Mouse (Mus musculus): ENCODE measurements around the gene Brf1.

Gene Brf1

GRCm38 (mm10) chr12:112943669-112944068 is 56.8 kb downstream of the Brf1 start:
- DNase-seq (ENCODE audit: low read depth, low spot score) = no peak
- Histone ChIP-seq H3K36me3 (ENCODE audit: control insufficient read depth, insufficient read depth, low read length, poor library complexity, severe bottlenecking) (no peaks in the 10 kb centered on the region), H3K27me3 (ENCODE audit: control insufficient read depth, insufficient read depth, low read length, poor library complexity, severe bottlenecking) (no peaks in the 10 kb centered on the region)

DNA sequence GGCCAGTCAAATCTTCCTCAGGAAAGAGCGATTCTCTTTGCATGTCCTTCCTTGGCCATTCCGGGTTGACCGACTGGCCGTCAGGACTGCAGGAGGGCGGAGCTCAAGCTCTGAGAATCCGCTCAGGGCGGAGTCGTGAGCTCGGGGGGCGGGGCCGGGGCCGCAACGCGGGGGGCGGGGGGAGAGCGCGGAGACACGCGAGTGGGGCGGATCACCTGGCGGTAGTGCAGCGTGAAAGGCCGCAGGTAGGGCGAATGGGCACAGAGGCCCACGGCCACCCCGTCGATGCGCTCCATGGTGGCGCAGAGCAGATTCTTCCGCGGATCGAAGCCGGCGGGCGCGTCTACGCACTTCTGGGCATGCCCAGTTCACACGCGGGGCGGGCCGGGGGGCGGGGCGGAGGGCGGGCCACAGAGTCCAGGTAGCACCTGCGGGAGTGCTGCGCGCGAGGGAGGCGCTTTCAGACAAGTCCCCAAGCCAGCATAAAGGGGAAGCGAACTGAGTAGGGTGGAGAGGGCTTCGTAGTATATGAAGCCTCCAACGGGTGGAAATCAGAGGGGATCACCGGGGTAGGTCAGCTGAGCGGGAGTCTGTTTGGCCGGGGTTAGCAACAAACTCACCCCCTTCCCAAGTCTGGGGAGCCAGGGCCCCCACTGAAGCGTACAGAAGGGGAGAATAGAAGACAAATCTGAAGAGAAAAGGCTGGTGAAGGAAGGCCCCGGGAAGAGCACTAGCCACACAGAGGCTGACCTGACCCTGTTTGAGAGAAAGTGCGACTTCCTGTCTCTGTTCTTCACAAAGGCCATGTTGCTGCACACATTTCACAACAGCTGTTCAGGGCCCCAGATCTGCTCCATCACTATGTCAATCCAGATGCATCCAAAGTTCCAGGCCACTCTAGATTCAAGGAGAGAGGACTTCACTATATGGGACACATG is 58.5 kb downstream of the Brf1 start, which contains the start of gene Nudt14:
Gene Nudt14 (minus strand): TSS at position 349 of the 938 bp plus-strand sequence.
- no peaks in the 10 kb centered on the region for H3K27me3 ChIP-seq (ENCODE audit: control insufficient read depth, insufficient read depth, low read length, poor library complexity, severe bottlenecking)
- H3K36me3 ChIP-seq (ENCODE audit: control insufficient read depth, insufficient read depth, low read length, poor library complexity, severe bottlenecking) = no peaks in the 10 kb centered on the region
- DNase-seq (ENCODE audit: low read depth, low spot score) = peak; percentile 91

DNA sequence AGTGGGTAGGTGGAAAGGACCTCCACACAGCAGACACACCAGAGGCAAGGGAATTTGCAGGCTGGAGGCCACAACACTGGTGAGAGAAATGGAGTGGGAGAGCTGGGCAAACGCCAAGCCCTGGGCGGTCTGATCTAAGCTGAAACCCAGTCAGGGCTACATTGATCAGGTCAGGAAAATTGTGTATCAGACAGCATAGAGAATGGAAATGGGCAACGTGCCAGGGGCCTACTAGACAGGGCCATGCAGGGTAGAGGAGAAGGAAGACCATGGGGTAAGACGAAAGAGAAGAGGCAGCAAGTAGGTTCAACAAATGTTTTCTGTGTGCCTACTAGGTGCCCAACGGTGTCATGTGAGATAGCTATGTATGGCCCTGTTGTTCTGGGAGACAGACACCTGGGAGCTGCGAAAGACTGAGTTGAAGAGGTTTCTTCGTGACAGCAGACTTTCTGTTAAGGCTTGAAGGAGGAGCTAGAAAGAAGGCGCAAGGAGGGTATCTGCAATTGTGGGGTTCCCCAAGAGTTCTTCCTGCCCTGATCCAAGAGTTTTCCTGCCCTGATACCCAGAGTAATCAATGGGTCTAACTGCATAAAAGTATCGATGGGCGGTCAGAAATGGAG is 59.2 kb downstream of the Brf1 start:
- H3K27me3 ChIP-seq (ENCODE audit: control insufficient read depth, insufficient read depth, low read length, poor library complexity, severe bottlenecking) = no peaks in the 10 kb centered on the region
- no peaks in the 10 kb centered on the region for H3K36me3 ChIP-seq (ENCODE audit: control insufficient read depth, insufficient read depth, low read length, poor library complexity, severe bottlenecking)
- DNase-seq (ENCODE audit: low read depth, low spot score) = peak; percentile 25

DNA sequence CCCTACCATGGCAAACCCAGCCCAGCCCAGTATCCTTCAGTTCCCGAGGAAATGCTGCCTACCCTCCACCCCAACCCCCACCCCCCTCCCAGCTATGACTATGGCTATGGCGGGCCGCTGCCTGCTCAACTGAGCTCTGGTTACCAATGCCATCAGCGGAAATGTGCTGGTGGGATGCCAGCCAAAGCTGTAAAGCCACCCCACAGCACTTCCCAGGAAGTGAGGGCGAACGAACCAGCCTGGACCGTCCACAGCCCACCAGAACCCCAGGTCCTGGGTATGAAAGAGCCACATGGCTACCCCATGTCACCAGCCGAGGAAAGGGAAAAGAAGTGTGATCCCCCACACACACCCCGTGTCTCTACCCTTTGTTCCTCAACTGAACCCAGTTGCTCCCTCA is 59.8 kb downstream of the Brf1 start:
- H3K27me3 ChIP-seq (ENCODE audit: control insufficient read depth, insufficient read depth, low read length, poor library complexity, severe bottlenecking) = no peaks in the 10 kb centered on the region
- no peaks in the 10 kb centered on the region for H3K36me3 ChIP-seq (ENCODE audit: control insufficient read depth, insufficient read depth, low read length, poor library complexity, severe bottlenecking)
- DNase-seq (ENCODE audit: low read depth, low spot score) = no peak

DNA sequence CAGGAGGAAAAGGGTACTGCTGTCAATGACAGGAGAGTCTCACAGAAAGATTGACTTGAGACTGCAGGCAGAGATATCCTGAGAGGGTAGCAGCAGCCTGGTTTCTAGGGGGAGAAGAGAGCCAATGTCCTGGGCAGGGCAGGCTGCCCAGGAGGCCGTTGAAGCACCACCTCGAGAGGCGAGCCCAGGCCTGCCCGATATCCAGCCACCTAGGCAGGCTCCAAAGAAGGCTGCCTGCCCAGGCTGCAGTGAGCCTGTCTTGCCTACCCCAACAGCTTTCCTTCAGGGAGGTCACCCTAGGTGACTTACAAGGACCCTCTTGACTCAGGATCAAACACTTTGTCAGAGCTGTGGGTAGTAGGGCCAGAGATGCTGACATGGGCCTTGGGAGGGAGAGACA is 60.3 kb downstream of the Brf1 start:
- DNase-seq (ENCODE audit: low read depth, low spot score) = no peak
- no peaks in the 10 kb centered on the region for H3K36me3 ChIP-seq (ENCODE audit: control insufficient read depth, insufficient read depth, low read length, poor library complexity, severe bottlenecking)

DNA sequence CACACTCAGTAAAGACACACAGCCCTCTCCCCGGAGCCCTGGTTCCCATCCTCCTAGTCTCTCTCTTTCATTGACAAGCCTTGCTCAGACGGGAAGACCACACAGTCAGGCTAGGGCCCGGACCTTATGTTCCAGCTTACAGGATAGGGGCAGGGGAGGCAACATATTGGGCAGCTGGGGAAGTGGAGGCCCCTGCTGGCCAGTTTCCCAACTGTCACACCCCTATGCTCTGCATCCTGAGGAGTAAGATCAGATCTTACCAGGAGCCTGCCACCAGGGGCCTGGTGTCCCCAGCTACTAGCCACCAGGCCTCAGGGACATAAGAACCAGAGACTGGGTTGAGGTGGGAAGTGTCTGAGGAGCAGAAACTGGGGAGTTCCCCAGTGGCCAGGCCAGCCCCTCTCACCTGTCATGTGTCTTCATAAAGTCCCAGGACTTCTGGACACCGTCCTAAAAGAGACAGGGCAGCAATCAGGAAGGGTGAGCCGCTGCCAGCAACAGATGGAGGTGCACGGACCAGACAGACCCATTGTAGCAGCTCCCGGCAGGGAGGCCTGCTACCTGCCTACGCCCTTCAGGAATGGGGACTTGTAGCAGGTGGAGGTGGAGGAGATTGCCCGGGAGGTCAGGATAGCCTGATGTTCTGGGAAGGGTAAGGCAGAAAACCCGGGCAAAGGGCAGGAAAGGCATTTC is 61.5 kb downstream of the Brf1 start:
- peak; percentile 35 for DNase-seq (ENCODE audit: low read depth, low spot score)
- no peaks in the 10 kb centered on the region for H3K36me3 ChIP-seq (ENCODE audit: control insufficient read depth, insufficient read depth, low read length, poor library complexity, severe bottlenecking)
- no peaks in the 10 kb centered on the region for H3K27me3 ChIP-seq (ENCODE audit: control insufficient read depth, insufficient read depth, low read length, poor library complexity, severe bottlenecking)

More for the DNA sequence above, 60.3 kb downstream of the Brf1 start:
- H3K27me3 ChIP-seq (ENCODE audit: control insufficient read depth, insufficient read depth, low read length, poor library complexity, severe bottlenecking) = no peaks in the 10 kb centered on the region

GRCm38 (mm10) chr12:112938366-112938765 is 62.1 kb downstream of the Brf1 start:
- DNase-seq (ENCODE audit: low read depth, low spot score) = no peak
- no peaks in the 10 kb centered on the region for H3K36me3 ChIP-seq (ENCODE audit: control insufficient read depth, insufficient read depth, low read length, poor library complexity, severe bottlenecking)
- no peaks in the 10 kb centered on the region for H3K27me3 ChIP-seq (ENCODE audit: control insufficient read depth, insufficient read depth, low read length, poor library complexity, severe bottlenecking)

DNA sequence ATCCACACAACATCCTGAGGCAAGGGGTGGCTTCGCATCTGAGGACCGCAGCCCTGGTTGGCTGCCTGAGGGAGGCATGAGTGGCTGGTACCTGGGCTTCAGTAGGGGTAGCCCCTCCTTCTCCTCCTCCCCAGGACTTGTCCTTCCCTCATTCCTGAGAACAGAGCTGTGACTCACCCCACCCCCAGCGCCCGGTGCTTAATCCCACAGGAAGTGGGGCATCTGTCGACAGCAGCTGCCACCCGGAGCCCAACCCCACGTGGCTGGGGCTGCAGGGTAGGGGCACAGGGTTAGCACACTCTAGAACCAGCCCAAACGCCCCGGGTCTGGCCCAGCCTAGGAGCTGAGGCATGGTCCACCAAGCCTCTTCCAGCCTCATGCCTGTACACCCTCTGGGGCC is 62.6 kb downstream of the Brf1 start:
- no peaks in the 10 kb centered on the region for H3K36me3 ChIP-seq (ENCODE audit: control insufficient read depth, insufficient read depth, low read length, poor library complexity, severe bottlenecking)
- no peaks in the 10 kb centered on the region for H3K27me3 ChIP-seq (ENCODE audit: control insufficient read depth, insufficient read depth, low read length, poor library complexity, severe bottlenecking)
- no peak for DNase-seq (ENCODE audit: low read depth, low spot score)

DNA sequence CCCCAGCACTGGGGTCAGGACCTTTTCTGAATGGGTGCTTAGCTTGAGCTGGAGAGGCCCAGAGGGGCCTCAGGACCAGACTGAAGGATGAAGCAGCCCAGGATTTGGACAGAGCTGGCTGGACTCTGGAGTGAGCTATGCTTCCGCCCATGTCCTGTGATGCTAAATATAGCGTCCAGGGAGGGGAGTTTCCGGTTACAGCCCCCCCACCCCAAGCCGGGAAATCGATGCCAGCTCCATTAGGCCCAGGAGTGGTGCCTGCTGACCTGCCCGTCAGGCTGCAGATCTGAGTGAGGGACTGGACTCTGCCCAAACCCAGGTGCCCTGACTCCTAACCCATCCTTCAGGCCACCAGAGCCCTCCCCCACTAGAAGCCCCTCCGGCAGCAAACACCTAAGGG is 67.9 kb downstream of the Brf1 start:
- Histone ChIP-seq H3K36me3 (ENCODE audit: control insufficient read depth, insufficient read depth, low read length, poor library complexity, severe bottlenecking) (no peaks in the 10 kb centered on the region), H3K27me3 (ENCODE audit: control insufficient read depth, insufficient read depth, low read length, poor library complexity, severe bottlenecking) (0 out of 2 replicates have a peak, but pooled peaks cover 3% of the 10 kb centered on the region)
- no peak for DNase-seq (ENCODE audit: low read depth, low spot score)

GRCm38 (mm10) chr12:112929562-112930352 is 70.7 kb downstream of the Brf1 start, which contains the start of gene Jag2:
Jag2 (minus strand) TSS chr12:112929776.
- Histone ChIP-seq H3K36me3 (ENCODE audit: control insufficient read depth, insufficient read depth, low read length, poor library complexity, severe bottlenecking) (no peaks in the 10 kb centered on the region), H3K27me3 (ENCODE audit: control insufficient read depth, insufficient read depth, low read length, poor library complexity, severe bottlenecking) (0 out of 2 replicates have a peak, but pooled peaks cover 3% of the 10 kb centered on the region)
- DNase-seq (ENCODE audit: low read depth, low spot score) = peak; percentile 51

DNA sequence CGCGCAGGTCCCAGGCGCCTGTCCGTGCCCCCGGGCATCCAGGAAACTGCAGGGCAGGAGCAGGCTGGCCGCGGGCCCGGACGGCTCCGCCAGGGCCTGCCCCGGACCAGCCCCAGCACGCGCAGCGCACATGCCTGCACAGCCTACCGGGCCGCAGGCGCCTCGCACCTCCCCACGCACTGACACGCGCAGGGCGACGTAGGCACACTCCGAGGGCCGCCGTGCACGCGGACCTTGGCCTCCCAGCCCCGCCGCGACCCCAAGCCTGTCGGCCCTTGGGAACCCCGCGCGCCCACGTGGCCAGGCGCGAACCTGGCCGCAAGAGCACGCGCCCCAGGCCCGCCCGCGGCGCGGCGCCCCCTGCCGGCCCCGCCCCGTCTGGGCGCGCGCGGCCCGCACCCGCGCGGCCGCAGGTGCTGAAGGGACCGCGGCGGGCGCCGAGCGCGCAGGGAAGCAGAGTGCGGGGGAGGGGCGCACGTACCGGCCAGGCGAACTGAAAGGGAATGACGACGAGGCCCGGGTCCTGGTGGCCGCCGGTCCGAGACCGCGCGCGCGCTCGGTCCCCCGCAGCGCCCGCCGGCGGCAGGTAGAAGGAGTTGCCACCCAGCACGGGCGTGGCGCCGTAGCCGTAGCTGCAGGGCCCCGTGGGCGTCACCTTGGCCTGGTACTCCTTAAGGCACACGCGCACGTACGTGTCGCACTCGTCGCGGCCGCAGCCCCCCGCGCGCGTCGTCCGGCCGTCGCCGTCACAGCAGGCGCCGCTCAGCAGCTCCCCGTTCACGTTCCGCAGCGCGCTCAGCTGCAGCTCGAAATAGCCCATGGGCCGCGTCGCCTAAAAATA is 71.9 kb downstream of the Brf1 start:
- Histone ChIP-seq H3K36me3 (ENCODE audit: control insufficient read depth, insufficient read depth, low read length, poor library complexity, severe bottlenecking) (no peaks in the 10 kb centered on the region), H3K27me3 (ENCODE audit: control insufficient read depth, insufficient read depth, low read length, poor library complexity, severe bottlenecking) (0 out of 2 replicates have a peak, but pooled peaks cover 3% of the 10 kb centered on the region)
- peak; percentile 45 for DNase-seq (ENCODE audit: low read depth, low spot score)

GRCm38 (mm10) chr12:112927265-112927664 is 73.2 kb downstream of the Brf1 start:
- Histone ChIP-seq H3K36me3 (ENCODE audit: control insufficient read depth, insufficient read depth, low read length, poor library complexity, severe bottlenecking) (no peaks in the 10 kb centered on the region), H3K27me3 (ENCODE audit: control insufficient read depth, insufficient read depth, low read length, poor library complexity, severe bottlenecking) (0 out of 2 replicates have a peak, but pooled peaks cover 3% of the 10 kb centered on the region)
- no peak for DNase-seq (ENCODE audit: low read depth, low spot score)

- H3K36me3 ChIP-seq (ENCODE audit: control insufficient read depth, insufficient read depth, low read length, poor library complexity, severe bottlenecking) = no peaks in the 10 kb centered on the region
Measured at GRCm38 (mm10) chr12:112925950-112926349, 74.6 kb downstream of the Brf1 start.

More at GRCm38 (mm10) chr12:112925950-112926349, 74.6 kb downstream of the Brf1 start:
- DNase-seq (ENCODE audit: low read depth, low spot score) = no peak
- 0 out of 2 replicates have a peak, but pooled peaks cover 3% of the 10 kb centered on the region for H3K27me3 ChIP-seq (ENCODE audit: control insufficient read depth, insufficient read depth, low read length, poor library complexity, severe bottlenecking)

All from splenic B cell, adult 2 months (primary cell).